Mouse (Mus musculus): Measurements from ENCODE around the gene Kctd15.

Kctd15 gene

DNA sequence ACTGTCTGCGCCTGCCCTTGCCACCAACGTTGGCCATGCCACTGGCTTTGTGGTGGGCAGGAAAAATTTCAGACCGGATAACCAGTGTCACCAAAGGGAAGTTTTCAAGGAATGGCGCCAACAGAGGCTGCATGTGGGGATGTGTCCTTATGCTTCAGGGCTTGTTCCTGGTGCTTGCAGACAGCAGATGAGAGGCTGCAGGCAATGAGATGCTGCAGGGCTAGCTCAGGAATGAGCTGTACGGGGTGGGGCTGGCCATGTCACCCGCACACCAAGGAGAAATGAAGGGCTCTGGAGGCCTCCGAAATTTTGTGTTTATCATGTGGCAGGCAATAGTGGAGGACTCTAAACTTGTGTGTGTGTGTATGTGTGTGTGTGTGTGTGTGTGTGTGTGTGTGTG lies 6.6 kb upstream of the Kctd15 start:
- no peak for DNase-seq (ENCODE audit: low read depth)

GRCm38 (mm10) chr7:34662227-34662626 lies 5.7 kb upstream of the Kctd15 start:
- DNase-seq (ENCODE audit: low read depth) = no peak

DNA sequence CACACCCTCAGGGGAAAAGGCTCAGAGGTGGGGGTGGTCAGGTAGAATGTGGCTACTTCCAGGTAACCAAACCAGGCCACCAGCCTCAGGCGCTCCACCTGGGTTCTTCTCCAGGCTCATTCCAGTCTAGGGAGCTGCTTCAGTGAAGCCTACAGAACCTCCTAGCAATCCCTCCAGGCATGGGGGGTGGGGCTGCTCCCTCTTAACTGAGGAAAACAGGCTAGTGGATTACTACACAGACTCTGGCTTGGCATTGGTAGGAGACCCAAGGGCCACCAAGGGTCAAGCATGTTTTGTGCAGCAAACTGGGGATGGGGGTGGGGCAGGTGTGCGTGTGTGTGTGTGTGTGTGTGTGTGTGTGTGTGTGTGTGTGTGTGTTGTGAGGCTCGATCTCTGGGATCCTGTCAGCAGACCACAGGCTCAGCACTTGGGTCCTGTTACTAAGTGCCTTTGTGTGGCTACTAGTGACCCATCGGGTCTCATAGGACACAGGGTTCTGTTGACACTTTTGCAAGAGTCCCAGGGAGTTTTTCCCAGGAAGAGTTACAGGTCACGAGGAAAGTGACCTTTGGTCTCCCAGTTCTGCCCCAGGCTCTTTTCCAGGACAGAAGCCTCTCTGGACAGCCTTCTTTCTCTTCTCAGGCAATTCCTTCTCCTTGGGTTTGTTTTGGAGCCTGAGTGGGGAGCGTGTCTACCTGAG lies 3.0 kb upstream of the Kctd15 start:
- DNase-seq (ENCODE audit: low read depth) = no peak

DNA sequence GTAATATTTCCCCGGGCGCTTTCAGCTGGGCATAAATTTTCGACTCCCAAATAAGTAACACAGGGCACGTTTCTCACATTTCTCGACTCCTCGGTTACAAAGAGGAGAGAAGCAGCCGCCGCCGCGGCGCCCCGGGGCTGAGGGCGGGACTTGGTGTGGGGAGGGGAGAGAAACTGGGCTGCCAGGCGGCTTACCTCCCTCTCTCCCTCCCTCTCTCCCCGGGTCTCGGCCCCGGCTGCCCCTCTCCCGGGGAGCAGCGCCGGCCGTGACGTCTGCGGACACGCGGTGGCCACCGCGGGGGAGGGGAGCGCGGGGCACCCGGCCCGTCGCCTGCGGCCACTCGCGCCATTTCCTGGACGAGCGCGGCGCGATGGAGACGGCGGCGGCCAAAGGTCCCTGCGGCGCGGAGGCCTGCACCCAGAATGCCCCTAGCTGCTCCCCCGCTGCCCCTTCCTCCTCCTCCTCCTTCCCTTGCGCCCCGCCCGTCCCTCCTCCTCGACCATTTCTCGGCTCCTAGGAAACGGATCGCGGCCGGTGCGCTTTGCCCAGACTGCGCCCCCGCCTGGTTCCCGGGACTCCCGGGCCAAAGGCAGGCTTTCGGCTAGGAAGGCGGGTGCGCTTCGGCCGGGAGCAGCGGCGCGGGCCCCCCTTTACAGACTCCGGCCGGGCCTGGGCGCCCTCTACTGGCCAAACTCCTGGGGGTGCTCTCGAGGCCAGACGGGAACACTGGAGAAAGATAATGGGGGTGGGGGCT lies 1.3 kb downstream of the Kctd15 start:
- DNase-seq (ENCODE audit: low read depth) = no peak

DNA sequence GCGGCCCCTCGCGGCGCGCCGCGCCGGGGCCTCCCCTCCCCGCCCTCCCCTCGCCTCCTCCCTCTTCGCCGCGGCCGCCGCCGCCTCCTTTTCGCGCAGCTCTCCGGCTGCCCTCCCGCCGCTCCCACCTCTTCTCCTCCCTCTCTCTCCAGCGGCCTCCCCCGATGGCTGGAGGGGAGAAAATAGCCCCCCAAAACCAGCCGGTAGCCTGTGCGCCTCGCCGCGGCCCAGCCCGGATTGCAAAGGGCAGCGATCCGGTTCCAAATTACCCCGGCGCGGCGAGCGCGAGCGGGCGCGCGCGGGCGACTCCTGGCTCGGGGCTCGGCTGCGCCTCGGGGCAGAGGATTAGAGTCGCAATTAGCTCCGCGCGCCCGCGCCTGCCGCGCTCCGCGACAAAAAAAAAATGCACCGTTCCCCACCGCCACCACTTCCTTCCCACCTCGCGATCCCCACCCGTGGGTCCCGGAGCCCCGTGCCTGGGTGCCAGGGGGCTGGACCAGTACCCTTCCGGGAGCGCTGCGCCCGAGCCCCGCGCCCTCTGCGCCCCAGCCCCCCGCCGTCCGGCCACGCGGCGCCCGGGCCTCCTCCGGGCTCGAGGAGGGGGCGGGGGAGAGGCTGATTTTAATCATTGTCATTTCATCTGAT lies 2.0 kb downstream of the Kctd15 start:
- no peak for DNase-seq (ENCODE audit: low read depth)

DNA sequence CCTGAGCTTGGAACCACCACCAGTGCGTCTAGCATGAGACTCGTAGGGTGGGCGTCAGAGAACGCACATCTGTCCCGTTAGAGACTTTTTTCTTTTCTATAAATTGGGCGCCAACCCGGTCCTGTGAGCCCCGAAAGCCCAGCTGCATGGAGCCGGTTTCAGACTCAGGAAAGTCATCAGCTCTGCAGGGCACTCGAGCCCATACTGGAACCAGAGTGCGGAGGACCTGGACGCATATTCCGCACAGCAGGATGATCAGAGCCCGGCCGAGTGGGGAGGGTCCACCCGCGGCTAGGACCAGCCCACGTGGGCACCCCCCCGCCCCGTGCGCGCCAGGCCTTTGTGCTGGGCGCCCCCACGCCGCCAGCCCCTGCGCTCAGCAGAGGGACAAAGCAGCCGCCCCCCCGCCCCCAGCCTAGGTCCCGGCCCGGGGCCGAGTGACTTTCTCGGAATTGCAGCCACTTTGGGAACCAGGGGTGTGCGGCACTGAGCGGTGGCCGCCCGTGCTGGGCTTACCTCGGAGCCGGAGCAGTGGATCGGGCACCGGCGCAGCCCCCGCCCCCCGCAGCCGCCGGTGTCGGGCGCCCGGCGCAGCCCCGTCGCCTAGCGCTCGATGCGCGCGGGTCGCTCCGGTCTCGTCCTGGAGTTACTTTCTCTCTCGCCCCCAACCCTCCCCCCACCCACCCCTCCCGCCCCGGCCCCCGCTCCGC lies 2.6 kb downstream of the Kctd15 start:
- DNase-seq (ENCODE audit: low read depth) = no peak

DNA sequence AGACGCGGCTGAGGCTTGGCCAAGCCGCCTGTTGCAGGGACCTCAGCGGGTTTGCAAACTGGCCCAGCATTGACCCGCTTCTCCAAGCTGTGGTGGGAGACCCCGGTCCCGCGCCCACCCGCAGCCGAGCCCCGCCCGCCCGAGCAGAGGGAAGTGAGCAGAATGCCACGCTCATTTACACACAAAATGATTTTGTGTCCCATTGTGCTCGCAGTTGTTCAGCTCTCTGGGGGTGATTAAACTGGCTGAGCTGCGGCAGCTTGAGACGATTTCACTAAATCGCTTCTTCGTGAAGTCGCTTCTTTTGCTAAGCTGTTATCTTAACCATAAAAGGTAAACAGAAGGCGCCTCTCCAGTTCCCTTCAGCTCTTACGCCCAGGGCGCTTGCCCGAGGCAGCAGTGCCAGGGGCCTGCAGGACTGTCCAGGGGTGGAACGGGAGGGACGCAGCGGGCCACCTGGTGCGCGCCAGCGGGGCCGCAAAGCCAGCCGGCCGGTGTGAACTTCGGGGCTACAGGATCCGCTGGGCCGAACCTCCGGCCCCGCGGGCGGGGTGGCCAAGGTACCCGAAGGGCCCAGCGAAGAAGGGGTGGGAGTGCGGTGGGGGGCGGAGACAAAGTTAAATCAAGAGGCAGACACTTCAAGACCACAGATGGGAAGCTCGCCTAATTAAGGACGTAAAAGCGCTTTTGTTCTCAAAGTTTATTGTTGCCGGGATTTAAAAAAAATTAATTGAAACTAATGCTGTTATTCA lies 3.6 kb downstream of the Kctd15 start:
- no peak for DNase-seq (ENCODE audit: low read depth)

DNA sequence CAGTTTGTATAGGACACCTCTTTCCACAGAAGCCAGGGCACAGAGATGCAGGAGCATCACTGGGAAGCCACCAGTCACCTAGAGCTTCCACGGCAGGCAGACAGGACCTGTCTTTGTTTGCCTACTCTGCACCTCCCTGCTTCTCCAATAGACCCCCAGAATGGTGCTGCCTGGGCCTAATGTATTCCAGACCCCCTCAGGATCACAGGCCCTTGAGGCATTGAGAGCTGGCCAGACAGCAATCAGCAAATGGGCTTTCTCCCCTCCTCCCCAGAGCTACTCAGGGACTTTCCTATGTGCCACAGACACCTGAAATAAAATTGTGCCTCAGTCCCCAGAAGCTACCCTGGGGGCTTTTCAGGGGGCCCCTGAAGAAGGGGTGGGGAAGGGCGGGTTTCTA lies 5.2 kb downstream of the Kctd15 start:
- no peak for DNase-seq (ENCODE audit: low read depth)

DNA sequence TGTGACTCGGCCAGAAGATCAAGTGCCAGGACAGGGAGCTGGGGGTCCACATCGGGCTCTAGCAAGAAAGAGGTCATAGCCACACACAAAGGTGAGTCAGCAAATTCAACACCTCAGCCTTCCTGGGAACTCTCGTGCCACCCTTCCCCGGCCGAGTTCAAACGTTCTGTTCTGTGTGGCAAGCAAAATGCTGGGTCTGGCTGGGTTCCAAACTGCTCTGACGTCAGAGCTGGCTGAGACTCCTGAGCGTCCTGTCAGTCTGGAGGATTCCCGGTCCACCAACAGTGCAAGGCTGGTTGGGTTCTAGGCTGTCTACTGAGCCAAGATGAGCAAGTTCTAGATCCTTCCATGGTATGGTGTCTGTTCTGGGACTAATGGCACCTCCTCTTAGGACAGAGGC lies 9.5 kb downstream of the Kctd15 start:
- DNase-seq (ENCODE audit: low read depth) = no peak

- DNase-seq (ENCODE audit: low read depth) = no peak
These were observed 10.3 kb downstream of the Kctd15 start for GRCm38 (mm10) chr7:34646144-34646795.

DNA sequence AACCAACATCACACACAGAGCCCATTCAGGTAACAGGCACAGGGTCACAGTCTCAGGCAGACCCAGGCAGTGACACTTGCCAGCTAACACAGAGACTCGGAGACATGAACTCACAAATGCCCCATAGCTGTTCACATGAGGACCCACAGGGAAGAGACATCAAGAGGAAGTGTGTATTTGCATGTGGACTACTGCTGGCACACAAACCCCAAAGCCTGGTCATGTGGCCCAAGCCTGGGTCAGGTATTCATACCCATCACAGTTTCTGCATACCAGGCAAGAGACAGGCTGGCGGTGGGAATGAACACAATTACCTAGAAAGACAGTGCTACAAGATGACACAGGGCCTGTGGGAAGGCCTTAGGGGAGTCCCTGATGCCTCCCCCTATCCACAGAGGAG lies 10.9 kb downstream of the Kctd15 start:
- DNase-seq (ENCODE audit: low read depth) = peak; percentile 5

- no peak for DNase-seq (ENCODE audit: low read depth)
These were observed 11.9 kb downstream of the Kctd15 start for GRCm38 (mm10) chr7:34644591-34644990.

GRCm38 (mm10) chr7:34643329-34643728 lies 13.2 kb downstream of the Kctd15 start:
- no peak for DNase-seq (ENCODE audit: low read depth)

GRCm38 (mm10) chr7:34641968-34642367 lies 14.6 kb downstream of the Kctd15 start:
- no peak for DNase-seq (ENCODE audit: low read depth)

DNA sequence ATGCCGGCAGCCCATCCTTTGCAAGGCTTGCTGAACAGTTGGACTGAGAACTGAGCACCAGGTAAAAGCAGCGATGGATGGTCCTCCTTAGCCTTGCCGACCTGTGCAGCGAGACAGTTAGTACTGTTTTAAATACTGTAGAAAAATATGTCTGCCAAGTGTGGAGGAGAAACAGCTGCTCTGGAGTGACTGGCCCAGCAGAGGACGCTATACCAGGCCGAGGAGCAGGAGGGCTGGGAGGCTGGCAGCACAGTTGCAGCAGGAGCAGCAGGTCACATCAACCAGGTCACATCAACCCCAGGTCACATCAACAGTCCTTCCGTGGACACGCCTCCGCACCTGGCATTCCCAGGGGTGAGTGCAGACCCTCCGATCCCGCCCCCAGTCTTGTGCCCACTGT lies 16.7 kb downstream of the Kctd15 start:
- no peak for DNase-seq (ENCODE audit: low read depth)

DNA sequence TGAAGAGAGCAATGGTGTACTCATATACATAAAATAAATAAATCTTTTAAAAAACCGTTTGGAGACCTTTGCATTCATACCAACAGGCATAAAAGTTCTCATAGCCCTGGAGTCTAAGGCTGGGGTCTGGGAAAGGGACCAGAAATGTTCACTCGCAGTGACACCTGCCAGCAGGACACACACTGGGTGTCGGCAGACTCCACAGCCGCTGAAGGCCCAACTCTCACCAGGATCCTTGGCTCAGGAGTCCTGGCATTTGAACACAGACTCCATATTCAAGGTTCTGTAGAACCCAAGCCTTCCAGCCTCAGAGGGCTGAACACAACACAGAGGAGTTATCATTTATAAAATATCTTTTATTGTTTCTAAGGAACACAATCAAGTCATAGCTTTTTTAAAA lies 19.9 kb downstream of the Kctd15 start:
- DNase-seq (ENCODE audit: low read depth) = no peak

- DNase-seq (ENCODE audit: low read depth) = no peak
These were observed 23.4 kb downstream of the Kctd15 start for GRCm38 (mm10) chr7:34632966-34633742.

- no peak for DNase-seq (ENCODE audit: low read depth)
These were observed 26.1 kb downstream of the Kctd15 start for GRCm38 (mm10) chr7:34630211-34631085.

DNA sequence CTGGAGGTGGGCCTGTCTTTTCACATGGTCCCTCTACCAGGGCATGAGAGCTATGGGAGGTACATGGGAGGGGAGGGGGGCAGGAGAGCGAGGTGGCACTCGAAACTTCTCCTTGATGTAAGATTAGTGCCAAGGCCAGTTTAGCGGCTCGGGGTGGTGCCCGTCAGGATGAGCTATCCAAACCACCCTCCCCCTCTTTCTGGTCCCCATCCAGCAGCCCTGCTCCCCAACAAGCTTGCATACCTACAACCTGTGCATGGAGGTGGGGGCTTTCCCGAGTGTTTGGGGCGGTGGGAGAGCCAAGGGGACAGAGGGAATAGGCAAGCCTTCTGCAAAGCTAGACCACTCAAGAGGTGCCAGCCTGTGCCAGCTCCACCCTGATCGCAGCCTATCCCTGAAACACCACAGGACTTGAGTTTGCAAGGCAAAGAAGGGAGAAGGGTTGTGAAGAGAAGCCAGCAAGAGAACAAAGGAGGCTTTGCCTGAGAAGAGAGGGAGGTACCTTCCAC lies 26.8 kb downstream of the Kctd15 start:
- no peak for DNase-seq (ENCODE audit: low read depth)
